Mouse (Mus musculus): Measurements from ENCODE around the gene Ccdc77. TPM values are rescaled to one million over a fixed set of nuclear protein-coding genes. Genes with fewer than 3 reads are reported as not detected.
"Not testable (repeated sequence)": the region's sequence is repeated elsewhere in the genome, so short reads cannot be mapped to it uniquely, and the experiment has no call there.

Ccdc77 gene
- polyA plus RNA-seq, 1 experiment from 2014 or later: 16.7 TPM

DNA sequence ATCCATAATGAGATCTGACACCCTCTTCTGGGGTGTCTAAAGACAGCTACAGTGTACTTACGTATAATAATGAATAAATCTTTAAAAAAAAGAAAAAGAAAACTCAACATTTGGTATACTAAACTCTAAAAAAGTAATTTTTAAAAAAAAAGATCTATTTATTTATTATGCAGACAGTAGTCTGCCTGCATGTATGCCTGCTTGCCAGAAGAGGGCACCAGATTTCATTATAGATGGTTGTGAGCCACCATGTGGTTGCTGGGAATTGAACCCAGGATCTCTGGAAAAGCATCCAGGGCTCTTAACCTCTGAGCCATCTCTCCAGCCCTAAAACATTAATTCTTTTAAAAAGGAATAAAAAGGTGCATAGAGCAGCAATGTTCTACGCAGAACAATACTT is 67.6 kb downstream of the Ccdc77 start:
- H3K27me3 ChIP-seq (ENCODE audit: control insufficient read depth, insufficient read depth, low read depth, low read length): peaks cover 41% of the 10 kb centered on the region
- not testable (repeated sequence) for H3K9ac ChIP-seq (ENCODE audit: low read depth, low read length); H3K9me3 ChIP-seq (replicated peaks; ENCODE audit: control insufficient read depth, low read length); ATAC-seq (ENCODE audit: low read depth); H3K27ac ChIP-seq (ENCODE audit: low read length); H3K4me1 ChIP-seq (ENCODE audit: control insufficient read depth, low read depth, low read length); H3K36me3 ChIP-seq (ENCODE audit: control insufficient read depth, insufficient read depth); H3K4me3 ChIP-seq (ENCODE audit: low read depth, low read length); H3K4me2 ChIP-seq (ENCODE audit: low read depth, low read length)
- 81% methylated on average over 2 of the region's 2 CpGs for WGBS (ENCODE audit: insufficient replicate concordance)

DNA sequence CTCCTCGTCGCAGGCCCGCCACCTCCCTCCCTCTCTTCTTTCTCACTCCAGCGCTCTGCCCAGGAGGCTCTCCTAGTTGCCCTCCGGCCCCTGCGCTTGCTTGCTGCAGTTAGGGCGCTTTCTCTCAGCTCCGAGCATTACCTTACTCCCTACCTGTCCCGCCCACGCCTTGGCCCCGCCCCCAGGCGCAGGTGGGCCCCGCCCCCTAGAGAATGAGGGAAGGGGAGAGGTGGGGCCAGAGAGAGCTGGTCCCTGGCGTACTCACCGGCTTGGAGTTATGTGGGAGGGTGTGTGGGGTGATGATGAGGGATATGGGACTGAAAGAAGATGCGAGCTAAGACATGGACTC is 69.4 kb downstream of the Ccdc77 start:
- H3K4me1 ChIP-seq (ENCODE audit: control insufficient read depth, low read depth, low read length): peaks cover 4% of the 10 kb centered on the region
- H3K4me2 ChIP-seq (ENCODE audit: low read depth, low read length): peak overlapping the region; percentile 71
- 2% methylated on average over 15 of the region's 16 CpGs for WGBS (ENCODE audit: insufficient replicate concordance)
- no peaks in the 10 kb centered on the region for H3K36me3 ChIP-seq (ENCODE audit: control insufficient read depth, insufficient read depth)
- no peaks in the 10 kb centered on the region for H3K9me3 ChIP-seq (replicated peaks; ENCODE audit: control insufficient read depth, low read length)
- no peak for ATAC-seq (ENCODE audit: low read depth)
- H3K27ac ChIP-seq (ENCODE audit: low read length): no peak overlapping the region
- H3K4me3 ChIP-seq (ENCODE audit: low read depth, low read length): peak overlapping the region; percentile 53
- H3K27me3 ChIP-seq (ENCODE audit: control insufficient read depth, insufficient read depth, low read depth, low read length): peaks cover 45% of the 10 kb centered on the region
- H3K9ac ChIP-seq (ENCODE audit: low read depth, low read length): no peak overlapping the region

DNA sequence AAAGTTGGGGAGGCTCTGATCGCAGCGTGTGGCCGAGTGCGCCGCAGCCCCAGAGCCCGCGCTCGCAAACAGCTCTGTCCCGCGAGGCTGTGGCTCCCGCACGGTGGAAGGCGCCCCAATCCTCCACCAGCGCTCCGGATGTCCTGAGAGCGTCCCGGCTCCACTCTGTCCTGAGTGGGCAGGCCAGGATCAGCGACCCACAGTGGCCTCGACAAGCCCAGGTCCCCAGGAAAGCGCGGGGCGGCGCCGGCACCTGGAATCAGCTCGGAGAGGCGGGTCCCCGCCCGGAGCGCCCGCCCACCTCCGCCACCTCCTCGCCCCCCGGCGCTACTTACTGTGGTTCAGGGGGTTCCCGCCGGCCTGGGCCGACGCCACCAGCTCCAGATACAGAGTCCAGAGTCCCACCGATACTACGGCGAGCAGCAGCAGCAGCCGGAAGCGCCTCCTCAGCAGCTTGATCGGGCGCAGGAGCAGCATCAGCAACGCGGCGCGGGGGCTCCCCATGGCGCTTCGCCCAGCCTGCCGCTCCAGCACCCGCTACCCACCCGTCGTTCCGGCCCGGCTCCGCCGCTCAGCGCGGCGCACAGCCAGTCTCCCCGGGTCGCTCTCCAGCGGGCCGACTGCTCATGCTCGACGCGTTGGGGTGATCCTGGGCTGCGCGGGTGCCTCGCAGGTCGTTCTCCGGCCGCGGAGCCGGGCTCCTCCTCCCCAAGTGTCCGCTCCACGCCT is 70.0 kb downstream of the Ccdc77 start, which contains the start of the genes D330020A13Rik and B4galnt3:
Gene D330020A13Rik (plus strand): TSS at position 309 of the 729 bp plus-strand sequence.
Gene B4galnt3 (minus strand): TSS at position 504 of the 729 bp plus-strand sequence.
- Histone ChIP-seq H3K27me3 (ENCODE audit: control insufficient read depth, insufficient read depth, low read depth, low read length) (peaks cover 45% of the 10 kb centered on the region), H3K36me3 (ENCODE audit: control insufficient read depth, insufficient read depth) (no peaks in the 10 kb centered on the region), H3K4me3 (ENCODE audit: low read depth, low read length) (peak within 1 kb of the TSS; percentile 53), H3K9me3 (replicated peaks; ENCODE audit: control insufficient read depth, low read length) (no peaks in the 10 kb centered on the region), H3K9ac (ENCODE audit: low read depth, low read length) (no peak within 1 kb of the TSS), H3K27ac (ENCODE audit: low read length) (no peak within 1 kb of the TSS), H3K4me2 (ENCODE audit: low read depth, low read length) (peak within 1 kb of the TSS; percentile 71), H3K4me1 (ENCODE audit: control insufficient read depth, low read depth, low read length) (peaks cover 4% of the 10 kb centered on the region)
- WGBS (ENCODE audit: insufficient replicate concordance): under 1% methylated on average over 77 of the region's 79 CpGs
- 0 out of 2 replicates have a peak, but pooled peaks have one; percentile 13 for ATAC-seq (ENCODE audit: low read depth)

DNA sequence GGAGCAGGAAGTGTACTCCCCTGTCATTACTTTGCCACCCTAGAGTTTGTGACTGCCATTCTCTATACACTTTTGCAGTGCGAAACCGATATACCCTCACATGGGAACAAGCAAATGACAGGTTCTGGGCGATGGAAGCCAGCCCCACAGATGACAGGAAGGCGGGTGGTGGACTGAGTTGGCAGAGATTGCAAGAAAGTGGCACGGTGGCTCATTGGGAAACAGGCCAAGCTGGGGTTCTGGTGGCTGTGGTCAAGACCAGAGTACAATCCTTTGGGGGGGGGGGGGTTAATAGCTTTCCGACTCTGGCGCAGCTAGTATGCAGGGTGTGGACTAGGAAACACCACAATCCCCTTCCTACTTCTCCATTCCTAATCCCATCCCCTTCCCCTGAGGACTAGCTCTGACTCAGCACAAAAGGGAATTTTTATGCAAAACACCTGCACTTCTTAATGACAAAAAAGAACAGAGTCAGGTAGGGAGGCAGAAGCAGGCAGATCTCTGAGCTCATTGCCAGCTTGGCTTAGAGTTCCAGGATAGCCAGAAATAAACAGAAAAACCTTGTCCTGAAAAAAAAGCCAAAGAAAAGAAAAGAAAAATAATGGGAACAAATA is 72.7 kb downstream of the Ccdc77 start:
- H3K4me2 ChIP-seq (ENCODE audit: low read depth, low read length): no peak overlapping the region
- WGBS (ENCODE audit: insufficient replicate concordance): 64% methylated on average over 7 of the region's 7 CpGs

DNA sequence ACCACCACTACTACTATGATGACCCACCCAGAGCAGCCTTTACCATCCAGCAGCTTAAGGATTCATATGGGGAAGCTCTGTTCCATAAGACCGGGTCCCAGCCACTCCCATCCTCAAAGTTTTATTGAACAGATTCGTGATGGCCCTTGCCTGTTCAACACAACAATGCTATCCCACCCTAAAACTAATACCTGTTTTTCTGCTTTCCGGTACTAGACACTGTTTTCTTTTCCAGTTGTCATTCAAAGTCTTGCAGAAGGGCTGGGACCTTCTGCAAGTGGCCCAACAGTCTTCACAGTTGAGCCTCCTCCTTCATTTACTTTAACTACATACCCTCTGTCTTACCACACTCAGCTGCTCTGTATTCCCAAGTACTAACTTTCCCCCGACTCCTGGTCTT is 74.7 kb downstream of the Ccdc77 start:
- H3K9me3 ChIP-seq (replicated peaks; ENCODE audit: control insufficient read depth, low read length): no peaks in the 10 kb centered on the region
- WGBS (ENCODE audit: insufficient replicate concordance): 61% methylated on average over 4 of the region's 4 CpGs
- H3K36me3 ChIP-seq (ENCODE audit: control insufficient read depth, insufficient read depth): no peaks in the 10 kb centered on the region
- no peak overlapping the region for H3K9ac ChIP-seq (ENCODE audit: low read depth, low read length)
- no peaks in the 10 kb centered on the region; the same call in 1 of the 2 replicates for H3K4me1 ChIP-seq (ENCODE audit: control insufficient read depth, low read depth, low read length)
- H3K4me2 ChIP-seq (ENCODE audit: low read depth, low read length): no peak overlapping the region
- H3K27ac ChIP-seq (ENCODE audit: low read length): no peak overlapping the region
- ATAC-seq (ENCODE audit: low read depth): no peak
- H3K4me3 ChIP-seq (ENCODE audit: low read depth, low read length): no peak overlapping the region
- peaks cover 30% of the 10 kb centered on the region for H3K27me3 ChIP-seq (ENCODE audit: control insufficient read depth, insufficient read depth, low read depth, low read length)

More for the DNA sequence above, 72.7 kb downstream of the Ccdc77 start:
- no peak overlapping the region for H3K27ac ChIP-seq (ENCODE audit: low read length)
- H3K9ac ChIP-seq (ENCODE audit: low read depth, low read length): no peak overlapping the region
- no peak overlapping the region for H3K4me3 ChIP-seq (ENCODE audit: low read depth, low read length)
- no peak for ATAC-seq (ENCODE audit: low read depth)
- no peaks in the 10 kb centered on the region for H3K36me3 ChIP-seq (ENCODE audit: control insufficient read depth, insufficient read depth)
- H3K27me3 ChIP-seq (ENCODE audit: control insufficient read depth, insufficient read depth, low read depth, low read length): peaks cover 45% of the 10 kb centered on the region
- H3K9me3 ChIP-seq (replicated peaks; ENCODE audit: control insufficient read depth, low read length): no peaks in the 10 kb centered on the region
- peaks cover 4% of the 10 kb centered on the region for H3K4me1 ChIP-seq (ENCODE audit: control insufficient read depth, low read depth, low read length)

DNA sequence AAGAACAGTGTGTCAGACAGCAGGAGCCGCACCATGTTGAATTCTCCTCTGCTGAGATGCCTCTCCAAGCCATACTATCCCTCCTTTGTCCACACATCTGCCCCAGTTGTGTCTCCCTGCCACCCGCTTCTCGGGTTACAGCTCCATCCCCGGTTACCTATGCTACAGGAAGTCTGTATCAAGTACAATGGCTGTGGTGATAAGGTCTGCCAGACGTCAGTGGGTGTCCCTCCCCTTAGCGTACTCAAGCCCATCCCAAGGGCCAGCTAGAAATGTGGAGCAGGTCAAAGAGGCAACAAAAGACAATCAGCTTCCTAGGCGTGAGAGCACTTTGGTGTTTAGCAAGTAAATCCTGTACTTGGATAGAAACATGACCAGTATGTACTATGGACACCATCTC is 75.6 kb downstream of the Ccdc77 start:
- WGBS (ENCODE audit: insufficient replicate concordance): 19% methylated on average over 7 of the region's 7 CpGs
- no peak overlapping the region for H3K27ac ChIP-seq (ENCODE audit: low read length)
- H3K4me3 ChIP-seq (ENCODE audit: low read depth, low read length): no peak overlapping the region
- H3K4me2 ChIP-seq (ENCODE audit: low read depth, low read length): no peak overlapping the region
- H3K9ac ChIP-seq (ENCODE audit: low read depth, low read length): no peak overlapping the region
- H3K4me1 ChIP-seq (ENCODE audit: control insufficient read depth, low read depth, low read length): no peaks in the 10 kb centered on the region
- H3K36me3 ChIP-seq (ENCODE audit: control insufficient read depth, insufficient read depth): no peaks in the 10 kb centered on the region
- H3K9me3 ChIP-seq (replicated peaks; ENCODE audit: control insufficient read depth, low read length): no peaks in the 10 kb centered on the region
- peaks cover 21% of the 10 kb centered on the region for H3K27me3 ChIP-seq (ENCODE audit: control insufficient read depth, insufficient read depth, low read depth, low read length)
- ATAC-seq (ENCODE audit: low read depth): no peak

DNA sequence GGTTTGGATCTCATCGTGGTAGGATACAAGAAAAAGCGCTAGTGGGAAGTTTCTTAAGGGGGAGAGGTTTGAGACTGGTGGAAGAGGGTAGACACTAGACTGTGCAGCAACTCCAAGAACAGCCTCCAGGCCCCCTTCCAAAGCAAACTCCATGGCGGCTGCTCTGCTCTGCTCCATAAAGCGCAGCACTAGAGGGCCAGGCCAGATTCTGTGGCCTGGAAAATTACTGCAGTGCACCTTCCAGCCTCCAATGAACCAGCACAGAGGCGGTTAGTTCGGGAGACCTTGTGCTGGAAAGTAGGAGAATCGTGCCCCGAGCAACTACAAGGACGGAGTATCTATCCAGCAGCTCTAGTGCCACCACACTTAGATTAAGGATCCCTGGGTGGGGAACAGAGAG is 76.9 kb downstream of the Ccdc77 start:
- no peak overlapping the region for H3K9ac ChIP-seq (ENCODE audit: low read depth, low read length)
- 78% methylated on average over 9 of the region's 9 CpGs for WGBS (ENCODE audit: insufficient replicate concordance)
- H3K4me3 ChIP-seq (ENCODE audit: low read depth, low read length): no peak overlapping the region
- no peak for ATAC-seq (ENCODE audit: low read depth)
- H3K27me3 ChIP-seq (ENCODE audit: control insufficient read depth, insufficient read depth, low read depth, low read length): peaks cover 9% of the 10 kb centered on the region
- H3K27ac ChIP-seq (ENCODE audit: low read length): no peak overlapping the region
- H3K4me1 ChIP-seq (ENCODE audit: control insufficient read depth, low read depth, low read length): no peaks in the 10 kb centered on the region
- no peaks in the 10 kb centered on the region for H3K36me3 ChIP-seq (ENCODE audit: control insufficient read depth, insufficient read depth)
- H3K9me3 ChIP-seq (replicated peaks; ENCODE audit: control insufficient read depth, low read length): no peaks in the 10 kb centered on the region
- no peak overlapping the region for H3K4me2 ChIP-seq (ENCODE audit: low read depth, low read length)

DNA sequence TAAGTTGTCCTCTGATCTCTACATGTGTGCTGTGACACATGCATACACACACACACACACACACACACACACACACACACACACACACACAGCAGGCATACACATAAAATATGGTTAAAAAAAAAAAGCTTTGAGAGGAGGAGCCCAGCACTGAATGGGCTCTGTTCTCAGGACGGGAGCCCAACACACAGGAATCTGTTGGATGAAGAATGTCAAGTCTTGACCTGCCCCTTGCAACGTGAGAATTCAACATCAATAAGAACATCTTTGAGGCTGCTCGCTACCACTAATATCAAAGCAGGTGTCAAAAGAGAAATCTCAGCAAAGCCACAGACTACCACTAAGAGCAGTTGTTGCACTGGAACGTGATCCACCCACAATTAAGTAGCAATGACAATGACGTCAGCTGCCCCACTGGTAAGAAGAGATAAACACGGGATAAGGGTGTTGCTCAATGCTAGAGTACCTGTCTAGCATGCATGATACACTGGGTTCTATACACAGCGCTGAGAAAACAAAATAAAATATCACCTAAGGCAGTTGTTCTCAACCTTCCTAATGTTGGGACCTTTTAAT is 87.2 kb downstream of the Ccdc77 start:
- Histone ChIP-seq H3K4me1 (ENCODE audit: control insufficient read depth, low read depth, low read length) (no peaks in the 10 kb centered on the region), H3K9me3 (replicated peaks; ENCODE audit: control insufficient read depth, low read length) (no peaks in the 10 kb centered on the region), H3K36me3 (ENCODE audit: control insufficient read depth, insufficient read depth) (no peaks in the 10 kb centered on the region), H3K4me3 (ENCODE audit: low read depth, low read length) (no peak overlapping the region), H3K27me3 (ENCODE audit: control insufficient read depth, insufficient read depth, low read depth, low read length) (no peaks in the 10 kb centered on the region), H3K9ac (ENCODE audit: low read depth, low read length) (no peak overlapping the region), H3K27ac (ENCODE audit: low read length) (no peak overlapping the region), H3K4me2 (ENCODE audit: low read depth, low read length) (no peak overlapping the region)
- WGBS (ENCODE audit: insufficient replicate concordance): 47% methylated on average over 7 of the region's 7 CpGs
- no peak for ATAC-seq (ENCODE audit: low read depth)

DNA sequence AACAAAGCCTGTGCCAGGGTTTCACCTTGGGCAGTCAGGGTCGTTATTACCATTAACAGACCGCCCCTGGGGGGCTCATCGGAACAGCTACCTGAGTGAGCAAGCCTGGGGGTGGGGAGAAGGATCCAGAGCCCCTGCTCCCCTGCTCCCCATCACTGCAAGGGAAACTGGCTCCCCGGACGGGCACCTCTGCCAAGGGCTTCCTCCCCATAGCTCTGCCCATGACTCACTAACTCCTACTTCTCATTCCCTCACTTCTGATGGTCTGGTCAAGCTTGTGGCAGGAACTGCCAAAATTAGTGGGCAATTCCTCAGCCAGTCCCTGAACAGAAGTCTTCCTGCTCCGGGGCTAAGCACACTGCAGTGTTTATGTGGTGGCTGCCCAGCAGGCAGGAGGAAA is 88.9 kb downstream of the Ccdc77 start:
- Histone ChIP-seq H3K27ac (ENCODE audit: low read length) (no peak overlapping the region), H3K9ac (ENCODE audit: low read depth, low read length) (no peak overlapping the region), H3K4me3 (ENCODE audit: low read depth, low read length) (no peak overlapping the region), H3K36me3 (ENCODE audit: control insufficient read depth, insufficient read depth) (no peaks in the 10 kb centered on the region), H3K27me3 (ENCODE audit: control insufficient read depth, insufficient read depth, low read depth, low read length) (no peaks in the 10 kb centered on the region), H3K4me2 (ENCODE audit: low read depth, low read length) (no peak overlapping the region), H3K4me1 (ENCODE audit: control insufficient read depth, low read depth, low read length) (no peaks in the 10 kb centered on the region), H3K9me3 (replicated peaks; ENCODE audit: control insufficient read depth, low read length) (no peaks in the 10 kb centered on the region)
- WGBS (ENCODE audit: insufficient replicate concordance): 41% methylated on average over 6 of the region's 6 CpGs
- no peak for ATAC-seq (ENCODE audit: low read depth)
